Mouse (Mus musculus) adrenal gland, postnatal 25 days (tissue): ENCODE measurements around the gene Zdhhc19. TPM values are rescaled to one million over a fixed set of nuclear protein-coding genes. Genes with fewer than 3 reads are reported as not detected.
A peak's percentile ranks its signal among the peaks of the same experiment; 100 is the strongest.

Source experiments
- DNase-seq: peaks from one replicate; pipeline ENCODE4 v3.0.0; 2021; ENCODE audit warnings: mixed read lengths
- long read RNA-seq: library from polyadenylated mRNA; stranded (forward); transcript quantifications from one replicate; pipeline ENCODE4 v2.0.0, GENCODE M21; 2021
- total RNA-seq: library from RNA; stranded (reverse); gene quantifications from 2 replicates; pipeline ENCODE4 v1.2.3, GENCODE M21; 2021

The Zdhhc19 gene
- total RNA-seq = not detected in 2 replicates
- long read RNA-seq = 0 reads

GRCm38 (mm10) chr16:32495965-32496364 lies at the start of gene Zdhhc19:
Gene Zdhhc19 (plus strand): TSS chr16:32496265.
- DNase-seq = no peak

- no peak for DNase-seq
Observed at GRCm38 (mm10) chr16:32446563-32447138, 49.4 kb upstream of the Zdhhc19 start.

- DNase-seq = no peak
Observed at GRCm38 (mm10) chr16:32449665-32450064, 46.4 kb upstream of the Zdhhc19 start.

GRCm38 (mm10) chr16:32450133-32450532 lies 45.9 kb upstream of the Zdhhc19 start:
- no peak for DNase-seq

- DNase-seq = no peak
Observed at GRCm38 (mm10) chr16:32453102-32453501, 43.0 kb upstream of the Zdhhc19 start.

- DNase-seq = no peak
Observed at GRCm38 (mm10) chr16:32454646-32455045, 41.4 kb upstream of the Zdhhc19 start.

GRCm38 (mm10) chr16:32456086-32456485 lies 40.0 kb upstream of the Zdhhc19 start:
- DNase-seq = no peak

- no peak for DNase-seq
Observed at GRCm38 (mm10) chr16:32456761-32457160, 39.3 kb upstream of the Zdhhc19 start.

- peak; percentile 34 for DNase-seq
Observed at GRCm38 (mm10) chr16:32457589-32458386, 38.3 kb upstream of the Zdhhc19 start.

- DNase-seq = no peak
Observed at GRCm38 (mm10) chr16:32460518-32460917, 35.5 kb upstream of the Zdhhc19 start.

- DNase-seq = no peak
Observed at GRCm38 (mm10) chr16:32461713-32462112, 34.4 kb upstream of the Zdhhc19 start.

GRCm38 (mm10) chr16:32462950-32463349 lies 33.1 kb upstream of the Zdhhc19 start:
- no peak for DNase-seq

- no peak for DNase-seq
Observed at GRCm38 (mm10) chr16:32463426-32463825, 32.6 kb upstream of the Zdhhc19 start.

- DNase-seq = no peak
Observed at GRCm38 (mm10) chr16:32464908-32465307, 31.2 kb upstream of the Zdhhc19 start.

- DNase-seq = no peak
Observed at GRCm38 (mm10) chr16:32468488-32468887, 27.6 kb upstream of the Zdhhc19 start.

- DNase-seq = no peak
Observed at GRCm38 (mm10) chr16:32469404-32470105, 26.5 kb upstream of the Zdhhc19 start.

- no peak for DNase-seq
Observed at GRCm38 (mm10) chr16:32472276-32473015, 23.6 kb upstream of the Zdhhc19 start.

- no peak for DNase-seq
Observed at GRCm38 (mm10) chr16:32477315-32477714, 18.8 kb upstream of the Zdhhc19 start.

GRCm38 (mm10) chr16:32479415-32479814 lies 16.6 kb upstream of the Zdhhc19 start:
- no peak for DNase-seq

GRCm38 (mm10) chr16:32484431-32484871 lies 11.6 kb upstream of the Zdhhc19 start:
- DNase-seq = no peak

- DNase-seq = no peak
Observed at GRCm38 (mm10) chr16:32485209-32485608, 10.9 kb upstream of the Zdhhc19 start.

- DNase-seq = no peak
Observed at GRCm38 (mm10) chr16:32486046-32486445, 10.0 kb upstream of the Zdhhc19 start.
